26 mouse cellular contexts compared by ENCODE assay signal in genomic region chr13:95952263-95952662, GRCm38 (mm10).
A peak's percentile ranks its signal among the peaks of the same experiment; 100 is the strongest.
DNase-seq lines count a peak whose midpoint lies in the region; ATAC-seq and TF ChIP-seq lines count a peak whose summit lies in the region.
"Had no signal": no experiment of that assay in that cellular context is flagged by ENCODE, and none has a peak within 500 bp of the region (broad histone marks: within the 10 kb centered on the region; RNA-seq: fewer than 3 reads in every experiment).

No protein-coding gene starts in this region.

- no peak overlapping the region for H3K4me3 ChIP-seq in thymus, adult 2 months (ENCODE audit: control insufficient read depth, insufficient read depth, low read length)
- H3K4me3 ChIP-seq in intestine, embryonic 16.5 days (ENCODE audit: low read length) = no peak overlapping the region
- no peak overlapping the region for H3K4me3 ChIP-seq in neural tube, embryonic 15.5 days (replicated peaks)
- no peak overlapping the region for H3K4me3 ChIP-seq in hindbrain, embryonic 10.5 days
- H3K4me3 ChIP-seq: embryonic facial prominence, embryonic 10.5 days; embryonic facial prominence, embryonic 13.5 days; erythroblast, embryonic 14.5 days; forebrain, embryonic 12.5 days; forebrain, embryonic 15.5 days; heart, adult 2 months; heart, embryonic 10.5 days; heart, embryonic 13.5 days; hindbrain, embryonic 13.5 days had no signal

- peaks cover 40% of the 10 kb centered on the region for H3K4me1 ChIP-seq in thymus, adult 2 months (replicated peaks; ENCODE audit: control insufficient read depth, insufficient read depth, low read length)
- H3K4me1 ChIP-seq in intestine, embryonic 16.5 days (ENCODE audit: control insufficient read depth, insufficient read depth, low read length) = peaks cover 19% of the 10 kb centered on the region
- 0 out of 2 replicates have a peak, but pooled peaks cover 4% of the 10 kb centered on the region for H3K4me1 ChIP-seq in neural tube, embryonic 15.5 days
- H3K4me1 ChIP-seq in hindbrain, embryonic 10.5 days (replicated peaks) = peaks cover 17% of the 10 kb centered on the region

- no peak for TF ChIP-seq POLR2A in thymus, adult 2 months (IDR thresholded peaks at IDR 0.05; ENCODE audit: control insufficient read depth, extremely low read depth, insufficient read depth, low read length, poor library complexity)

- no peak for ATAC-seq in intestine, embryonic 16.5 days
- ATAC-seq in neural tube, embryonic 15.5 days (ENCODE audit: low FRiP score) = no peak
- ATAC-seq: CD4-positive, CD25-positive, alpha-beta regulatory T cell, adult 4 months; forebrain, embryonic 15.5 days; hindbrain, embryonic 16.5 days; Patski had no signal

- H3K27ac ChIP-seq in thymus, adult 2 months (ENCODE audit: control insufficient read depth, insufficient read depth, low read length) = no peak overlapping the region
- peak overlapping the region; percentile 88 for H3K27ac ChIP-seq in intestine, embryonic 16.5 days (ENCODE audit: low read length)
- no peak overlapping the region for H3K27ac ChIP-seq in neural tube, embryonic 15.5 days (replicated peaks)
- H3K27ac ChIP-seq in hindbrain, embryonic 10.5 days = no peak overlapping the region
- H3K27ac ChIP-seq: embryonic facial prominence, embryonic 10.5 days; embryonic facial prominence, embryonic 13.5 days; forebrain, embryonic 12.5 days; forebrain, embryonic 15.5 days; heart, adult 2 months; heart, embryonic 10.5 days; heart, embryonic 13.5 days; hindbrain, embryonic 13.5 days had no signal

- H3K4me2 ChIP-seq in intestine, embryonic 16.5 days (ENCODE audit: low read depth, low read length) = no peak overlapping the region; the same call in 1 of the 2 replicates
- H3K4me2 ChIP-seq in neural tube, embryonic 15.5 days = no peak overlapping the region
- H3K4me2 ChIP-seq: embryonic facial prominence, embryonic 13.5 days; forebrain, embryonic 12.5 days; forebrain, embryonic 15.5 days; heart, embryonic 13.5 days; hindbrain, embryonic 13.5 days had no signal

- no peak overlapping the region for H3K9ac ChIP-seq in intestine, embryonic 16.5 days (ENCODE audit: low read depth, low read length)
- no peak overlapping the region for H3K9ac ChIP-seq in neural tube, embryonic 15.5 days (replicated peaks)
- H3K9ac ChIP-seq: embryonic facial prominence, embryonic 13.5 days; forebrain, embryonic 12.5 days; forebrain, embryonic 15.5 days; heart, embryonic 13.5 days; hindbrain, embryonic 13.5 days had no signal

- no peaks in the 10 kb centered on the region for H3K9me3 ChIP-seq in intestine, embryonic 16.5 days (ENCODE audit: control insufficient read depth, low read length)
- H3K9me3 ChIP-seq in neural tube, embryonic 15.5 days (replicated peaks) = no peaks in the 10 kb centered on the region
- no peaks in the 10 kb centered on the region for H3K9me3 ChIP-seq in hindbrain, embryonic 10.5 days
- H3K9me3 ChIP-seq: embryonic facial prominence, embryonic 10.5 days; embryonic facial prominence, embryonic 13.5 days; forebrain, embryonic 12.5 days; forebrain, embryonic 15.5 days; heart, embryonic 10.5 days; heart, embryonic 13.5 days; hindbrain, embryonic 13.5 days had no signal

- 90% methylated on average over 4 of the region's 4 CpGs for WGBS in thymus, adult 2 months
- 76% methylated on average over 4 of the region's 4 CpGs for WGBS in intestine, embryonic 16.5 days
- WGBS in neural tube, embryonic 15.5 days = 83% methylated on average over 4 of the region's 4 CpGs
- 87% methylated on average over 4 of the region's 4 CpGs for WGBS in hindbrain, embryonic 10.5 days

- peak; percentile 1 for DNase-seq in thymus, postnatal 14 days
- no peak for DNase-seq in thymus, adult 2 months
- peak; percentile 53 for DNase-seq in yolk sac, embryonic 10.5 days (ENCODE audit: low spot score)
- no peak for DNase-seq in hindbrain, embryonic 10.5 days (ENCODE audit: low spot score)
- DNase-seq: adrenal gland, adult 2 months; adrenal gland, postnatal 14 days; cerebellum, adult 11 months; cerebellum, adult 2 months; cerebellum, postnatal 10 days; cerebellum, postnatal 36 days; embryo, embryonic 11 days; gastrocnemius, postnatal 25 days; heart, adult 2 months had no signal

- H3K36me3 ChIP-seq in thymus, adult 2 months (ENCODE audit: control insufficient read depth, insufficient read depth, low read length) = no peaks in the 10 kb centered on the region
- no peaks in the 10 kb centered on the region for H3K36me3 ChIP-seq in intestine, embryonic 16.5 days (ENCODE audit: control insufficient read depth, insufficient read depth, low read length)
- H3K36me3 ChIP-seq in neural tube, embryonic 15.5 days = no peaks in the 10 kb centered on the region
- no peaks in the 10 kb centered on the region for H3K36me3 ChIP-seq in hindbrain, embryonic 10.5 days
- H3K36me3 ChIP-seq: embryonic facial prominence, embryonic 10.5 days; embryonic facial prominence, embryonic 13.5 days; forebrain, embryonic 12.5 days; forebrain, embryonic 15.5 days; heart, embryonic 10.5 days; heart, embryonic 13.5 days; hindbrain, embryonic 13.5 days had no signal

- H3K27me3 ChIP-seq in thymus, adult 2 months (ENCODE audit: control insufficient read depth, insufficient read depth, low read length) = no peaks in the 10 kb centered on the region
- H3K27me3 ChIP-seq in intestine, embryonic 16.5 days (replicated peaks; ENCODE audit: control insufficient read depth, insufficient read depth, low read length) = no peaks in the 10 kb centered on the region
- no peaks in the 10 kb centered on the region for H3K27me3 ChIP-seq in neural tube, embryonic 15.5 days (replicated peaks)
- H3K27me3 ChIP-seq in hindbrain, embryonic 10.5 days (ENCODE audit: insufficient read depth, poor library complexity, severe bottlenecking) = no peaks in the 10 kb centered on the region
- H3K27me3 ChIP-seq: embryonic facial prominence, embryonic 13.5 days; forebrain, embryonic 12.5 days; forebrain, embryonic 15.5 days; heart, embryonic 13.5 days; hindbrain, embryonic 13.5 days had no signal

- no peak for TF ChIP-seq CTCF in thymus, adult 2 months (IDR thresholded peaks at IDR 0.05; ENCODE audit: borderline replicate concordance, control insufficient read depth, extremely low read depth, insufficient read depth, low read length, poor library complexity)

Comparison
In these comparisons a context has a peak if more than half of its experiments do, and no peak if none do; other contexts are left out.
1. DNase-seq: peak in thymus, postnatal 14 days (single experiment) and yolk sac, embryonic 10.5 days (single experiment); none in thymus, adult 2 months (single experiment) and hindbrain, embryonic 10.5 days (single experiment).